Mouse (Mus musculus): ENCODE data around the gene 2410004B18Rik.

DNA sequence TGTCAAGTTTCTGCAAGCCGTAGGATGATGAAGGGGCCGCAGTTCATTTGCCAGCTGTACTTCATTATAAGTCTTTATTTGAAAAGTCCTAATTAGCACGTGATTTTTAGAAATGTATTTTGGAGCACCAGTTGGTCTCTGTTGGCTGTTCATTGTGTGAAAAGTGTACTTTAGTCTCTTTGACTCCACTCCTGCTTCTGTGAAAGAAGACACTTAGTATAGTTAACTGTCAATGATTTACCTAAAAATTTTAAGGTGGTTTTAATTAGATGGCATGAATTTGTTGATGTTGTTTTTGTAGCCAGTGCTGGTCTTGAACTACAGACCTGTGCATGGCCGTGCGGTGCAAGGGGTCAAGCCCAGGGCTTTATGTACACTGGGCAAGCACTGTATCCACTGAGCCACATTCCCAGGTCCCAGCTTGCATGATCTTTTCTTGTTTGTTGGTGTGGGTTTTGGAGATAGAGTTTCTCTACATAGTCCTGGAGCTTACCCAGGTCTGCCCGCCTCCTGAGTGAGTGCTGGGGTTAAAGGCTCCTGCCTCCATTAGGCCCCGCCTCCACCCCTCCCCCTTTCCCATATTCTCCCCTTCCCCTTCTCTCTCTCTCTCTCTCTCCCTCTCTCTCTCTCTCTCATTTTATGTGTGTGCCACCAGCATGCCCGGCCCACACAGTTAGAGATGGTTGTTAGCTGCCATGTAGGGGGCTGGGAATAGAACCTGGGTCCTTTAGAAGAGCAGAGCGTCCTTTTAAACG is 54.3 kb downstream of the 2410004B18Rik start:
- TF ChIP-seq CTCF (IDR thresholded peaks at IDR 0.05; ENCODE audit: borderline replicate concordance, insufficient read depth, low read depth, low read length) (no peak), POLR2A (IDR thresholded peaks at IDR 0.05; ENCODE audit: borderline replicate concordance, insufficient read depth, low read length) (no peak)
